Mouse (Mus musculus): Measurements from ENCODE around the gene Fam83b. TPM values are rescaled to one million over a fixed set of nuclear protein-coding genes. Genes with fewer than 3 reads are reported as not detected.

Gene Fam83b
- polyA plus RNA-seq, 1 experiment from 2014 or later = 1.3 TPM

GRCm38 (mm10) chr9:76455703-76456102 is 111.2 kb downstream of the Fam83b start:
- Histone ChIP-seq H3K4me1 (ENCODE audit: insufficient read depth, low read length) (no peaks in the 10 kb centered on the region), H3K9me3 (ENCODE audit: low read length) (no peaks in the 10 kb centered on the region), H3K27me3 (ENCODE audit: insufficient read depth, low read length) (no peaks in the 10 kb centered on the region), H3K27ac (ENCODE audit: low read length) (no peak overlapping the region), H3K4me3 (ENCODE audit: low read length) (no peak overlapping the region), H3K4me2 (replicated peaks; ENCODE audit: low read depth, low read length) (no peak overlapping the region), H3K9ac (replicated peaks; ENCODE audit: low read length) (no peak overlapping the region), H3K36me3 (ENCODE audit: insufficient read depth, low read length) (no peaks in the 10 kb centered on the region)
- 78% methylated on average over 3 of the region's 3 CpGs for WGBS
- ATAC-seq (ENCODE audit: low FRiP score, low TSS enrichment) = no peak

Other genes with a start within 250 kb of the Fam83b start
- 0.14 and 0.20 TPM in 2 replicates for gene Hcrtr2, start 243.3 kb downstream of the Fam83b start, polyA plus RNA-seq (2015; fragmentation: Nextera tagmentation; extraction: Ambion mirVana)

All from kidney, embryonic 16.5 days (tissue).